Mouse (Mus musculus): ENCODE measurements around the gene Dhx32. TPM values are rescaled to one million over a fixed set of nuclear protein-coding genes. Genes with fewer than 3 reads are reported as not detected.

Gene Dhx32
- total and polyA plus RNA-seq, 3 experiments = 27.7 to 47.4 (median 41.5) TPM

GRCm38 (mm10) chr7:133781583-133781982 lies 943 bp downstream of the Dhx32 start:
- Histone ChIP-seq H3K9ac (ENCODE audit: low read depth, low read length) (no peak overlapping the region), H3K27me3 (ENCODE audit: control insufficient read depth, insufficient read depth, low read length) (no peaks in the 10 kb centered on the region), H3K27ac (no peak overlapping the region), H3K36me3 (ENCODE audit: control insufficient read depth, insufficient read depth, low read length) (no peaks in the 10 kb centered on the region), H3K4me1 (ENCODE audit: control insufficient read depth, insufficient read depth, low read length) (peaks cover 1% of the 10 kb centered on the region; the same call in 1 of the 2 replicates), H3K4me3 (no peak overlapping the region), H3K79me2 (replicated peaks; ENCODE audit: control insufficient read depth, insufficient read depth, low read length) (no peaks in the 10 kb centered on the region)
- TF ChIP-seq CTCF (IDR thresholded peaks at IDR 0.05) (no peak), EP300 (IDR thresholded peaks at IDR 0.05; ENCODE audit: insufficient read depth, low read depth, low read length) (no peak), POLR2A (IDR thresholded peaks at IDR 0.05; ENCODE audit: insufficient read depth, low read depth, low read length) (no peak)
- WGBS = 53% methylated on average over 6 of the region's 6 CpGs
- intact Hi-C loops (cut with DNase I) = no loop called here
- DNase-seq = no peak

- Histone ChIP-seq H3K79me2 (replicated peaks; ENCODE audit: control insufficient read depth, insufficient read depth, low read length) (peaks cover 6% of the 10 kb centered on the region; the same call in 1 of the 2 replicates), H3K4me1 (ENCODE audit: control insufficient read depth, insufficient read depth, low read length) (peaks cover 6% of the 10 kb centered on the region), H3K36me3 (ENCODE audit: control insufficient read depth, insufficient read depth, low read length) (peaks cover 15% of the 10 kb centered on the region; the same call in 1 of the 2 replicates), H3K27me3 (ENCODE audit: control insufficient read depth, insufficient read depth, low read length) (no peaks in the 10 kb centered on the region), H3K4me3 (peak within 1 kb of the TSS; percentile 96), H3K27ac (peak within 1 kb of the TSS; percentile 92), H3K9ac (ENCODE audit: low read depth, low read length) (peak within 1 kb of the TSS; percentile 90)
- intact Hi-C loops (cut with DNase I) = no loop called here
- peak; percentile 91 to 92 for DNase-seq
- under 1% methylated on average over 45 of the region's 45 CpGs for WGBS
- TF ChIP-seq EP300 (IDR thresholded peaks at IDR 0.05; ENCODE audit: insufficient read depth, low read depth, low read length) = no peak
- TF ChIP-seq CTCF (IDR thresholded peaks at IDR 0.05) = no peak
- no peak; the same call in 1 of the 2 replicates for TF ChIP-seq POLR2A (IDR thresholded peaks at IDR 0.05; ENCODE audit: insufficient read depth, low read depth, low read length)
Measured at GRCm38 (mm10) chr7:133776626-133776996, 5.9 kb downstream of the Dhx32 start, which contains the start of gene Fank1. Gene Fank1 (plus strand): TSS chr7:133776861.

GRCm38 (mm10) chr7:133775796-133776625 lies 6.5 kb downstream of the Dhx32 start:
- DNase-seq = no peak
- Histone ChIP-seq H3K27me3 (ENCODE audit: control insufficient read depth, insufficient read depth, low read length) (no peaks in the 10 kb centered on the region), H3K79me2 (replicated peaks; ENCODE audit: control insufficient read depth, insufficient read depth, low read length) (peaks cover 6% of the 10 kb centered on the region; the same call in 1 of the 2 replicates), H3K27ac (peak overlapping the region; percentile 92), H3K4me1 (ENCODE audit: control insufficient read depth, insufficient read depth, low read length) (peaks cover 6% of the 10 kb centered on the region), H3K4me3 (peak overlapping the region; percentile 96), H3K9ac (ENCODE audit: low read depth, low read length) (peak overlapping the region; percentile 90), H3K36me3 (ENCODE audit: control insufficient read depth, insufficient read depth, low read length) (peaks cover 15% of the 10 kb centered on the region; the same call in 1 of the 2 replicates)
- 2% methylated on average over 38 of the region's 38 CpGs for WGBS
- TF ChIP-seq POLR2A (IDR thresholded peaks at IDR 0.05; ENCODE audit: insufficient read depth, low read depth, low read length) = no peak
- no peak for TF ChIP-seq EP300 (IDR thresholded peaks at IDR 0.05; ENCODE audit: insufficient read depth, low read depth, low read length)
- no peak for TF ChIP-seq CTCF (IDR thresholded peaks at IDR 0.05)
- intact Hi-C loops (cut with DNase I) = no loop called here

- Histone ChIP-seq H3K9ac (ENCODE audit: low read depth, low read length) (no peak overlapping the region), H3K79me2 (replicated peaks; ENCODE audit: control insufficient read depth, insufficient read depth, low read length) (peaks cover 6% of the 10 kb centered on the region; the same call in 1 of the 2 replicates), H3K36me3 (ENCODE audit: control insufficient read depth, insufficient read depth, low read length) (peaks cover 15% of the 10 kb centered on the region; the same call in 1 of the 2 replicates), H3K27ac (peak overlapping the region; percentile 16; the same call in 1 of the 2 replicates), H3K4me1 (ENCODE audit: control insufficient read depth, insufficient read depth, low read length) (peaks cover 6% of the 10 kb centered on the region), H3K4me3 (no peak overlapping the region; the same call in 1 of the 2 replicates), H3K27me3 (ENCODE audit: control insufficient read depth, insufficient read depth, low read length) (no peaks in the 10 kb centered on the region)
- 31% methylated on average over 5 of the region's 5 CpGs for WGBS
- intact Hi-C loops (cut with DNase I) = no loop called here
- TF ChIP-seq POLR2A (IDR thresholded peaks at IDR 0.05; ENCODE audit: insufficient read depth, low read depth, low read length) = no peak
- TF ChIP-seq EP300 (IDR thresholded peaks at IDR 0.05; ENCODE audit: insufficient read depth, low read depth, low read length) = no peak
- no peak for TF ChIP-seq CTCF (IDR thresholded peaks at IDR 0.05)
- no peak for DNase-seq
Measured at GRCm38 (mm10) chr7:133775179-133775578, 7.3 kb downstream of the Dhx32 start.

- DNase-seq = no peak
- 71% methylated on average over 5 of the region's 5 CpGs for WGBS
- intact Hi-C loops (cut with DNase I) = no loop called here
- peaks cover 4% of the 10 kb centered on the region; the same call in 1 of the 2 replicates for H3K36me3 ChIP-seq (ENCODE audit: control insufficient read depth, insufficient read depth, low read length)
- H3K27ac ChIP-seq = no peak overlapping the region
- H3K4me1 ChIP-seq (ENCODE audit: control insufficient read depth, insufficient read depth, low read length) = peaks cover 2% of the 10 kb centered on the region; the same call in 1 of the 2 replicates
- H3K4me3 ChIP-seq = no peak overlapping the region
- no peaks in the 10 kb centered on the region for H3K27me3 ChIP-seq (ENCODE audit: control insufficient read depth, insufficient read depth, low read length)
- no peak overlapping the region for H3K9ac ChIP-seq (ENCODE audit: low read depth, low read length)
- TF ChIP-seq POLR2A (IDR thresholded peaks at IDR 0.05; ENCODE audit: insufficient read depth, low read depth, low read length) = no peak
- TF ChIP-seq CTCF (IDR thresholded peaks at IDR 0.05) = no peak
- TF ChIP-seq EP300 (IDR thresholded peaks at IDR 0.05; ENCODE audit: insufficient read depth, low read depth, low read length) = no peak
- H3K79me2 ChIP-seq (replicated peaks; ENCODE audit: control insufficient read depth, insufficient read depth, low read length) = peaks cover 6% of the 10 kb centered on the region; the same call in 1 of the 2 replicates
Measured at GRCm38 (mm10) chr7:133768517-133768916, 14.0 kb downstream of the Dhx32 start.

- Histone ChIP-seq H3K27me3 (ENCODE audit: control insufficient read depth, insufficient read depth, low read length) (no peaks in the 10 kb centered on the region), H3K4me1 (ENCODE audit: control insufficient read depth, insufficient read depth, low read length) (peaks cover 2% of the 10 kb centered on the region; the same call in 1 of the 2 replicates), H3K27ac (no peak overlapping the region), H3K36me3 (ENCODE audit: control insufficient read depth, insufficient read depth, low read length) (no peaks in the 10 kb centered on the region), H3K79me2 (replicated peaks; ENCODE audit: control insufficient read depth, insufficient read depth, low read length) (peaks cover 6% of the 10 kb centered on the region; the same call in 1 of the 2 replicates), H3K4me3 (no peak overlapping the region), H3K9ac (ENCODE audit: low read depth, low read length) (no peak overlapping the region)
- TF ChIP-seq POLR2A (IDR thresholded peaks at IDR 0.05; ENCODE audit: insufficient read depth, low read depth, low read length) (no peak), EP300 (IDR thresholded peaks at IDR 0.05; ENCODE audit: insufficient read depth, low read depth, low read length) (no peak), CTCF (IDR thresholded peaks at IDR 0.05) (no peak)
- intact Hi-C loops (cut with DNase I) = no loop called here
- 54% methylated on average over 4 of the region's 4 CpGs for WGBS
- no peak for DNase-seq
Measured at GRCm38 (mm10) chr7:133768027-133768426, 14.5 kb downstream of the Dhx32 start.
